Mouse (Mus musculus): ENCODE results near the gene CN725425.

DNA sequence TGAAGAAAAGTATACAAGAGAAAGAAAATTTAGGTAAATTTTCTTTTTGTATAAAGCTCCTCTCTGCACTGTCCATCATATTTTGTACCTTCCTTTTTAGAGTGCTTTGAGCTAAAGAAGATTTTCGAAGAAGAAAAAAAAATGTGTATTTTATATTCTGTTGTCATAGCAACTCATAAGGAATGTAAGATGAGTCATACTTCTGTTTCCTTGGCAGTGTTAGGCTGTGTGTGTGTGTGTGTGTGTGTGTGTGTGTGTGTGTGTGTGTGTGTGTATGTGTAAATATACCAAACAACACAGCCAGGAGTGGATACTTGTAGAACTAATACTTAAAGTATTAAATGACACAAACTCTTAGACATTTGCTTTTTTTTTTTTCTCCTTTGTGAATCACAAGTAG is 46.7 kb upstream of the CN725425 start:
- TF ChIP-seq CTCF (IDR thresholded peaks at IDR 0.05) (no peak), EP300 (IDR thresholded peaks at IDR 0.05) (no peak)
